Mouse (Mus musculus) embryonic facial prominence, embryonic 10.5 days (tissue): ENCODE data around the gene 2700049A03Rik. TPM values are rescaled to one million over a fixed set of nuclear protein-coding genes. Genes with fewer than 3 reads are reported as not detected.

Experiments used
- DNase-seq: peaks from one replicate; pipeline ENCODE4 v3.0.0-alpha.2; 2017; ENCODE audit warnings: low spot score
- H3K27ac ChIP-seq: fragments of 300-500 bp; sonication (generic); replicated peaks from 2 replicates; pipeline ENCODE4 v1.5.1; 2016; ENCODE audit warnings: mild to moderate bottlenecking
- H3K27me3 ChIP-seq: fragments of 300-500 bp; sonication (generic); replicated peaks from 2 replicates; pipeline ENCODE4 v1.6.1; 2016; ENCODE audit warnings: low read depth, mild to moderate bottlenecking; ENCODE audit not compliant: poor library complexity, severe bottlenecking
- H3K36me3 ChIP-seq: fragments of 300-500 bp; sonication (generic); replicated peaks from 2 replicates; pipeline ENCODE4 v1.6.1; 2016; ENCODE audit warnings: mild to moderate bottlenecking, moderate library complexity
- H3K4me1 ChIP-seq: fragments of 300-500 bp; sonication (generic); 2 replicates; pipeline ENCODE4 v1.6.1; 2016
- H3K4me3 ChIP-seq: fragments of 300-500 bp; sonication (generic); 2 replicates; pipeline ENCODE4 v1.5.1; 2016; ENCODE audit warnings: mild to moderate bottlenecking, moderate library complexity
- H3K9me3 ChIP-seq: fragments of 300-500 bp; sonication (generic); 2 replicates; pipeline ENCODE4 v1.6.1; 2016; ENCODE audit warnings: mild to moderate bottlenecking
- WGBS: fragments of 180-500 bp; shearing (Covaris S2); methylation state at CpG from one replicate; pipeline ENCODE4 v1.1.7; 2016; 5-methylcytosine and 5-hydroxymethylcytosine counted together
- polyA plus RNA-seq: library from polyadenylated mRNA; unstranded; fragments of >200 nt; fragmentation: Nextera tagmentation; extraction: Ambion mirVana; gene quantifications from 2 replicates; pipeline ENCODE4 v1.2.1, GENCODE M21; 2016

Gene 2700049A03Rik
- polyA plus RNA-seq, 1 experiment from 2014 or later: 19.4 TPM

DNA sequence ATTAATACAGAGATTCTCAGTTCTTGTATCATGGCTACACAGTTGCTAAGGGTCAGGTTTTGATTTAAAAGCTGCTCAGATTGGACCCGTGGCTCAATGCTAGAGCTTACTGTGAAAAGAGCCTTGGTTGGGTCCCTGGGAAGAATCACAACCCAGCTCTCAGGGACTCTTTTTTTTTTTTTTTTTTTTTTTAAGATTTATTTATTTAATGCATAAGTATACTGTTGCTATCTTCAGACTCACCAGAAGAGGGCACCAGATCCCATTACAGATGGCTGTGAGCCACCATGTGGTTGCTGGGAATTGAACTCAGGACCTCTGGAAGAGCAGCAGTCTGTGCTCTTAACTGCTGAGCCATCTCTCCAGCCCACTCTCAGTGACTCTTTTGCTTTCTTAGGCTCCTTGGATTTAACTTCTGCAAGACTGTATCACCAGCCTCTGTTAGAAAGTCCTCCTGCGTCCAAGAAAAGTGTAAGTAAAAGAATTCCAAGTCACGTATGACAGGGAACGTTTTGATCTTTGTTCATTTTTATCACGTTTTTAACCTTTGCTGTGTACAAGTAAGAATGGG, 2.7 kb downstream of the 2700049A03Rik start:
- WGBS: 80% methylated on average over 5 of the region's 5 CpGs
- Histone ChIP-seq H3K36me3 (peaks cover 55% of the 10 kb centered on the region), H3K4me3 (peak overlapping the region; percentile 81; the same call in 1 of the 2 replicates), H3K27me3 (no peaks in the 10 kb centered on the region), H3K27ac (no peak overlapping the region), H3K4me1 (peaks cover 28% of the 10 kb centered on the region), H3K9me3 (no peaks in the 10 kb centered on the region)
- no peak for DNase-seq

DNA sequence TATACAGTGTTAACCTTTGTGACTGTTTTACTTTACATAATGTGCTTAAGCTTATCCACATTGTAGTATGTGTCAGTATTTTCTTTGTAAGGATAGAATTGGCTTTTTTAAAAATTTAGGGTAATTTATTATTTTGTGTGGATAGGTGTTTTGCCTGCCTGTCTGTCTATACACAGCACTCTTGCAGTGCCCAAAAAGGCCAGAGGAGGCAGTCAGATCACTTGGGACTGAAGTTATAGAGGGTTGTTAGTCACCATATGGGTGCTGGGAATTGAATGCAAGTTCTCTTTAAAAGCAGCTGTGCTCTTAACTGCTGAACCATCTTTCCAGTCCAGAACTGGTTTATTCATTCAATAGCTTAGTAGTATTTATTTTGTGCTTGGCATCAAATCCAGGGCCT, 4.5 kb downstream of the 2700049A03Rik start:
- DNase-seq: no peak
- H3K27me3 ChIP-seq: no peaks in the 10 kb centered on the region
- no peaks in the 10 kb centered on the region for H3K9me3 ChIP-seq
- H3K36me3 ChIP-seq: peaks cover 69% of the 10 kb centered on the region
- no peak overlapping the region for H3K4me3 ChIP-seq
- no peak overlapping the region for H3K27ac ChIP-seq
- H3K4me1 ChIP-seq: peaks cover 16% of the 10 kb centered on the region

GRCm38 (mm10) chr12:71147641-71148040, 11.0 kb downstream of the 2700049A03Rik start:
- 86% methylated on average over 3 of the region's 3 CpGs for WGBS
- Histone ChIP-seq H3K4me1 (no peaks in the 10 kb centered on the region), H3K9me3 (no peaks in the 10 kb centered on the region), H3K27me3 (no peaks in the 10 kb centered on the region), H3K4me3 (no peak overlapping the region), H3K36me3 (peaks cover 95% of the 10 kb centered on the region), H3K27ac (no peak overlapping the region)
- peak; percentile 13 for DNase-seq

DNA sequence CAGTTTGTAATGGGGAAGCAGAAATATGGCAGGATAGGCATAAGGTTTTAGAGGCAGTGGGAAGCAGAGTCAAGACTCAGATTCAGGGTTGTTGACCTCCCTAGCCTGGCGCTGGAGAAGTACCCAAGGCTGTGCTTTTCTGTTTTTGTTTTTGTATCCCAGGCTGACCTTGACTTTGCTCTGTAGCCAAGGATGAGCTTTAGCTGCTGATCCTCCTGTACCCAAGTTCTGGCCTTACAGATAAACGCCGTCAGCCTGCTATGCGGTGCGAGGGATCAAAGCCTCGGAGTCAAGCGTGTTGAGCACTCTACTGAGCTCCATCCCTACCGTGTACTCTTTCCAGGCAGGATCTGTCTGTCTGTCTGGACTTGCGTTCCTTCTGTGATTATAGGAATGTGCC, 12.2 kb downstream of the 2700049A03Rik start:
- no peak for DNase-seq
- H3K36me3 ChIP-seq: peaks cover 95% of the 10 kb centered on the region
- H3K4me3 ChIP-seq: no peak overlapping the region
- H3K4me1 ChIP-seq: no peaks in the 10 kb centered on the region
- no peaks in the 10 kb centered on the region for H3K9me3 ChIP-seq
- 95% methylated on average over 9 of the region's 9 CpGs for WGBS
- no peak overlapping the region for H3K27ac ChIP-seq
- H3K27me3 ChIP-seq: no peaks in the 10 kb centered on the region

DNA sequence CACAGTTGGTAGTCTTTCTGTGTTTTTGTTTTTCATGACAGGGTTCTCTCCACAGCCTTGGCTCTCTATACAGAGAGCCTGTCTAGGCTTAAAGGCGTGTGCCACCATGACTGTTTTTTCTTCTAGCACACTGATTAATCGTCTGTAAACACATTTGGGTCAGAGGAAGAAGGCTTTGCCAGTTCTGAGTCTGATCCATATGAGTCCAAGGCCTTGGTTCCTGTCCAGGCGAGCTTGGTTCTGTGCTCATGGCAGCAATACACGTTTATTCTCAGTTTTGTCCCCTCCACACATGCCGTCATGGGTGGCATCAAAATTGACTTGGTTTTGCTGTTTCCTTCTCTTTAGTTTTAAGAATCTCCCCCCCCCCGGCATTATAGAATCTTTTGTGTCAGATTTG, 12.8 kb downstream of the 2700049A03Rik start:
- Histone ChIP-seq H3K4me1 (no peaks in the 10 kb centered on the region), H3K36me3 (peaks cover 95% of the 10 kb centered on the region), H3K9me3 (no peaks in the 10 kb centered on the region), H3K27me3 (no peaks in the 10 kb centered on the region), H3K27ac (no peak overlapping the region), H3K4me3 (no peak overlapping the region)
- DNase-seq: no peak
- WGBS: 87% methylated on average over 6 of the region's 6 CpGs

DNA sequence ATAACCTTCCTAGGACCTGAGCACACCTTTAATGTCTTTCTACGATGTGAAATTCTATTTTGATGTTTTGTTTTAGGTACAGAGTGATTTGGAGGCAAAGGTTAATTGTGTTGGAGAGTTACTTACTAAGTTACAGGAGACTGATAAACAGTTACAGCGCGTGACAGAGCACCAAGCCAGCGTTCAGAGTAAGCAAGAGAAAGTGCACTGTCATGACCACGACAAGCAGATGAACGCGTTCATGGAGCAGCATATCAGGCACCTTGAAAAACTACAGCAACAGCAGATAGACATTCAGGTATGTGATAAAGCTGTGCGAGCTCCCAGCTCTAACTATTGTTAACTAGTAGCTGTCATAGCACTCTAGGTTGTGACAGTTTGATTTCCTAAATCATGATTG, 13.5 kb downstream of the 2700049A03Rik start:
- no peak for DNase-seq
- Histone ChIP-seq H3K27ac (no peak overlapping the region), H3K36me3 (peaks cover 95% of the 10 kb centered on the region), H3K9me3 (no peaks in the 10 kb centered on the region), H3K4me3 (no peak overlapping the region), H3K4me1 (no peaks in the 10 kb centered on the region), H3K27me3 (no peaks in the 10 kb centered on the region)
- 92% methylated on average over 8 of the region's 8 CpGs for whole genome bisulfite sequencing

- Histone ChIP-seq H3K4me1 (no peaks in the 10 kb centered on the region), H3K36me3 (peaks cover 97% of the 10 kb centered on the region), H3K9me3 (no peaks in the 10 kb centered on the region), H3K27ac (no peak overlapping the region), H3K4me3 (no peak overlapping the region), H3K27me3 (no peaks in the 10 kb centered on the region)
- no peak for DNase-seq
- WGBS: 91% methylated on average over 6 of the region's 6 CpGs
These were observed 18.3 kb downstream of the 2700049A03Rik start for GRCm38 (mm10) chr12:71154979-71155378.

DNA sequence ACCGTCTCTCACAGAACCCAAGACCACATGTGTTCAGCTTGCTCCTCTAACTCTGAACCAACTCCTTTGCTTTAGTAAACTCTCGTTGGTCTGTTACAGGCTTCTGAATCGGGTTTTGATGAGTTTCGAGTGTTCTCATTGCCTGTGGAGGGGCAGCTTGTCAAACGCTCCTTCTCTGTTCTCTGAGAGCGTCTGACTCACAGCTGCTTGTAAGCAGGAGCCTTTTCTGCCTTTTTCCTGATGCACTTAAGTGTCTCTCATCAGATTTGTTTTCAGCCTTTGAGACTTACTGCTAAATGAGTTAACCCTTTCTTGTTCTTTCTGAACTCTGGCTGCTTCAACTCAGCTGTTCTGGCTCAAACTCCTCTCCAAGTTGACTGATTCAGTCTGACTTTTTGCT, 21.3 kb downstream of the 2700049A03Rik start:
- no peaks in the 10 kb centered on the region for H3K4me1 ChIP-seq
- no peak for DNase-seq
- H3K4me3 ChIP-seq: no peak overlapping the region
- no peaks in the 10 kb centered on the region for H3K9me3 ChIP-seq
- peaks cover 99% of the 10 kb centered on the region for H3K36me3 ChIP-seq
- 88% methylated on average over 6 of the region's 6 CpGs for WGBS
- H3K27me3 ChIP-seq: no peaks in the 10 kb centered on the region
- no peak overlapping the region for H3K27ac ChIP-seq

DNA sequence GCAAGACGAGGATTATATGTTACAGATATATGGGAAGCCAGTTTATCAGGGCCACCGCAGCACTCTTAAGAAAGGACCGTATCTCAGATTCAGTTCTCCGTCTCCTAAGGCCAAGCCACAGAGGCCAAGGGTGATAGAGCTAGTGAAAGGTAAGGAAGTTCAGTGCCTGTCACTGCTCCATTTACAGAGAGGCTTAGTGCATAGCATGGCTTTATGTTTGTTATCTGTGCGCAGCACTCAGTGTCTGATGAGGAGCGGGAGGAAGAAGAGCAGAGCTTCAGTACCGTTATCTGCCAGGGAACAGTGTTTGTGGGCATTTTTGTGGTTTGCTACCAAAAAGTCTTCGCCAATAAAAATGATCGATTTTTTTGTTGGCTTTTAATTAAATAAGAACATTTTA, 27.8 kb downstream of the 2700049A03Rik start:
- Histone ChIP-seq H3K4me3 (no peak overlapping the region), H3K9me3 (no peaks in the 10 kb centered on the region), H3K4me1 (no peaks in the 10 kb centered on the region), H3K27me3 (no peaks in the 10 kb centered on the region), H3K27ac (no peak overlapping the region), H3K36me3 (peaks cover 98% of the 10 kb centered on the region)
- WGBS: 93% methylated on average over 9 of the region's 9 CpGs
- no peak for DNase-seq

- no peak for DNase-seq
- no peaks in the 10 kb centered on the region for H3K4me1 ChIP-seq
- WGBS: 88% methylated on average over 1 of the region's 1 CpGs
- no peaks in the 10 kb centered on the region for H3K27me3 ChIP-seq
- no peak overlapping the region for H3K27ac ChIP-seq
- H3K9me3 ChIP-seq: no peaks in the 10 kb centered on the region
- H3K4me3 ChIP-seq: no peak overlapping the region
- peaks cover 95% of the 10 kb centered on the region for H3K36me3 ChIP-seq
These were observed 33.3 kb downstream of the 2700049A03Rik start for GRCm38 (mm10) chr12:71169911-71170310.

- no peak overlapping the region for H3K4me3 ChIP-seq
- WGBS: 92% methylated on average over 3 of the region's 3 CpGs
- no peak overlapping the region for H3K27ac ChIP-seq
- peaks cover 88% of the 10 kb centered on the region for H3K36me3 ChIP-seq
- no peaks in the 10 kb centered on the region for H3K27me3 ChIP-seq
- no peaks in the 10 kb centered on the region for H3K9me3 ChIP-seq
- no peaks in the 10 kb centered on the region for H3K4me1 ChIP-seq
- DNase-seq: no peak
These were observed 47.1 kb downstream of the 2700049A03Rik start for GRCm38 (mm10) chr12:71183736-71184135.

DNA sequence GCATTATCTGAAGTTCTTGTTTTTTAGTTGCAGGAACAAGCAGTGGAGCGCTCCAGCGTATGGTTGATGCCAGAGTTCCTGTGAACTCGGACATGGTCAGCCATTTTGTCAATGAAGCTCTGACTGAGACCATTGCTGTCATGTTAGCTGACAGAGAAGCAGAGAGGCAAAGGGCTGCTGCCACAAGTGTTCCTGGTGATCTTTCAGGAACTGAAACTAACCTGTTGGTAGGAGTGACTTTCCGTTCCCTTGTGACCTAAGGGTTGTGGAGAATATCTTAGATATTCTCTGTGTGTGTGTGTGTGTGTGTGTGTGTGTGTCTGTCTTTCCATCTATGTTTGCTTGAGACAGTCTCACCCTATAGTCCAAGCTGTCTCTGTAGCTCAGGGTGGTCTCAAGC, 47.7 kb downstream of the 2700049A03Rik start:
- peaks cover 88% of the 10 kb centered on the region for H3K36me3 ChIP-seq
- no peaks in the 10 kb centered on the region for H3K4me1 ChIP-seq
- 98% methylated on average over 4 of the region's 4 CpGs for WGBS

GRCm38 (mm10) chr12:71192705-71193104, 56.1 kb downstream of the 2700049A03Rik start:
- no peaks in the 10 kb centered on the region for H3K9me3 ChIP-seq
- 84% methylated on average over 8 of the region's 8 CpGs for WGBS
- H3K27me3 ChIP-seq: no peaks in the 10 kb centered on the region
- H3K36me3 ChIP-seq: peaks cover 88% of the 10 kb centered on the region
- no peak for DNase-seq
- no peaks in the 10 kb centered on the region for H3K4me1 ChIP-seq
- H3K27ac ChIP-seq: no peak overlapping the region
- H3K4me3 ChIP-seq: no peak overlapping the region

More for the DNA sequence above, 47.7 kb downstream of the 2700049A03Rik start:
- H3K27me3 ChIP-seq: no peaks in the 10 kb centered on the region
- H3K4me3 ChIP-seq: no peak overlapping the region
- no peak overlapping the region for H3K27ac ChIP-seq
- DNase-seq: no peak
- H3K9me3 ChIP-seq: no peaks in the 10 kb centered on the region
